Mouse (Mus musculus) lung, postnatal 14 days (tissue): ENCODE measurements around the gene Lipe.

ENCODE experiments used
- DNase-seq: peaks from one replicate; pipeline ENCODE4 v3.0.0; 2021

Gene Lipe

DNA sequence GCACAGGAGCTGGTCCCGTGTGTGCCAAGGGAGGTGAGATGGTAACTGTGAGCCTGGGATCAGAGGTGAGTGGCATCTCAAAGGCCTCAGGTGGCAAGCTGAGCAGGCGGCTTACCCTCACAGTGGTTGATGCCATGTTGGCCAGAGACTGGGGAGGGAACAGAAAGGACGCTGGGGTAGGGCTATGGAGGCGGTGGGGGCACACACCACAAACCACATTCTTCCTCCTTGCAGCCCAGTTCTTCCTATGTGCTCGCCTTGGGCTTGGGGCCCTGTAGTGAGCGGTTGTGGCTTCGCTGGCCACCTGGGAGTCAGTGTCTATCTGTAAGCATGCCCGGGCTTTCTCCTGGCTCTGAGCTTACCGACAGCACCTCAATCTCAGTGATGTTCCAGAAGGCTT, 13.7 kb downstream of the Lipe start:
- DNase-seq, result no peak

GRCm38 (mm10) chr7:25384318-25384717, 14.2 kb downstream of the Lipe start:
- DNase-seq, result no peak

GRCm38 (mm10) chr7:25383891-25384290, 14.6 kb downstream of the Lipe start:
- no peak for DNase-seq

- DNase-seq, result no peak
Measured at GRCm38 (mm10) chr7:25383385-25383784, 15.1 kb downstream of the Lipe start.

GRCm38 (mm10) chr7:25382541-25382940, 16.0 kb downstream of the Lipe start:
- DNase-seq, result no peak

GRCm38 (mm10) chr7:25381284-25381680, 17.2 kb downstream of the Lipe start:
- DNase-seq, result no peak

DNA sequence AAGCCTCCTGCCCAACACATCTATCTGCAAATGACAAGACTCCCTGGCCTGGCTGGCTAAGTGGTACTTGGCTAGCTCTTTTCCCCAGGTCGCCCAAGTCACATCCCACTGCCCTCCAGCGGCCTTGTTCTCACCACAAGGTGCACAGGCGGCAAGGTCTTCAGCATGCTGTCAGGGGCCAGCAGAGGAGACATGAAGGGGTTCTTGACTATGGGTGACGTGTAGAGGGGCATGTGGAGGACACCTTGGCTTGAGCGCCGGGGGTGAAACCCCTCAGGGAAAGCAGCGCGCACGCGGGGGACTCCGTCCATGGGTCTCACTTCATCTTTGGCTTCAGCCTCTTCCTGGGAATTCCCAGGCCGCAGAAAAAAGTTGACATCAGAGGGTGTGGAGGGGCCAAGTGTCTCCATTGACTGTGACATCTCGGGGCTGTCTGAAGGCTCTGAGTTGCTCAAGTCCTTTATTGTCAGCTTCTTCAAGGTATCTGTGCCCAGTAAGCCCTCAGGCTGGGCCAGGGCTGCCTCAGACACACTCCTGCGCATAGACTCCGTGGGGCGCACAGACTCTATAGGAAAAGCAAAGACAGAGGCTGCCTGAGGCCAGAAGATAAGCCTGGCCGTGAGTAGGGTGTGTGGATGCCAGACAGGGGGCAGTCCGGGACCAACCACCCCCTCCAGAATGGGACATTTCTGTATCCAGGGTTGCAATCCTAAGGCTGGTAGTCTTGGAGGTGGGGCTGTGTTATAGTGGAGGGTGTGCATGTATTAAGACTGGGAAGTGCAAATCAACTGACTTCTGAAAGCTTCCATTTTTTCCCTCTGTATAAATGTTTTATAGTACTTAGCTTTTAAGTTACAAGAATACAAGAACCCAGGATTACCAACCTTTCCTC, 17.9 kb downstream of the Lipe start:
- DNase-seq, result no peak

DNA sequence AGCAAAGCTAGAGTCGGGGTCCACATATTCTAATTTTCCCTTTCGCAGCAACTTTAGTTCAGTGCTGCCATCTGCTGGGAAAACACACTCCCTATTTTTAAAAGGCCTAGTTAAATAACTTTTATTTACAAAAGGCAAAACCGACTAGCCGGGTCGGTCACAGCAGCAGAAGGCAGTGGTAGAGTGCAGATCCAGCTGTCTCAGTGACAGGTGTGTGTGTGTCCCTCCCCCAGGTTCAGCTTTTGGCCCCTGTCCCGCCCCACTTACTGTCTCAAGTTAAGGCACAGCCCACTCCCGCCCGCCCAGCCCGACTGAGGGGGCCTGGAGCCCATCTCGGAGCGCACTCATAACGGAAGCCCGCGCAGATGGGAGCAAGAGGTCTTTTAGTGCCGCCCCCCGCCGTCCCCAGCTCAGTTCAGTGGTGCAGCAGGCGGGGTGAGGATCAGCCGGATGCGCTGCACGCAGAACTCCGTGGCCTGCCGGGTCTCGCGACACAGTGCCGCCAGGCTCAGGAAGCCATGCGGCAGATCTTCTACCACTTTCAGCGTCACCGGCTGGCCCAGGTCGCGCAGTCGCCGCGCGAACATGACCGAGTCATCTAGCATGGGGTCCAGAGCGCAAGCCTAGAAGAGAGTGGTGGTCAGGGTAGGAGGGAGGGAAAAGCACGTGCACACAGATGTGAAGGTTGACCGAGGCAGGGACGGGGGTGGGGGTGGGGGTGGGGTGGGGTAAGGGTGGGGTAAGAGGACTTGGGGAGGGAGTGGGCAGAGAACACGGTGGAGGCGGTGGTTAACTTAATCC, 18.8 kb downstream of the Lipe start:
- DNase-seq, result peak; percentile 70

DNA sequence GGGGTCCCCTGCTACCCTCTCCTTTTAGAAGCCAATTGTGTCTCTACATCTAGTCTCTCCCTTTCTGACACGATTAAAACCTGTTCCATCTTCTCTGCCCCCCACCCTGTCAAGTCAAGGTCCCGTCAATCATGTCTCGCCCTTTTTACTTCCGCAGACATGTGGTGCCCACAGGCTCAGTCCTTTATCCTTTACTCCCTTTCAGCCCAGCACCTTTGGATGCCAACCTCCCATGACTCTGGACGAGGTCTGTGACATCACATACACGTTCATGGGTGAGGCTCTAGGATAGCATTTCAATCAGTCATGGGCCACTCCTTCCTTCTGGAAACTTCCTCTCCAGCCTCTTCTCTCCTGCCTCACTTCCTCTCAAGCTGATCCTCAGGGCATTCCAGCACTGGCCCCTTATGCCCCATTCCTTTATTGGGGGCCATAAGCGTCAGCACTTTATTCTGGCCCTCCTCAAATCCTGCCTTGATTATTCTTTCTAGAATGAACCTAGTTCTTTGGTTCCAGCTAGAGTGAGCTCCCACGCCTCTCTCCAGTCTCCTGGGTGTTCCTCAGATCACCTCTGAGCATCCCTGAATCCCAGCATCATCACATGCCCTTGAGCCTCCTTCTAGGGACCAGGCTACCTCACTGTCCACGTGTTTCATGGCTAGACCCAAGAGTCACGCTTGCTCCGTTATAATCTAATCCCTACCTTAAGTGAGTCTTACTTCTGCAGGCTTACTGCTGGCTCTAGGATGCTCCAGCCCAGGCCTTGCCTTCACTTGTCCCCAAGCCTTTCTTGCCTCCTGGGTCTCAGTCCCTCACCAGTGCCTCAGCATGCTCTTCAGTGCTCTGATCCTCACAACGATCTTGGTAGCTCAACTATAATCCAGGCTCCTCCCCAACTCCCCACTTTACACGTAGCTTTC, 20.1 kb downstream of the Lipe start:
- DNase-seq, result no peak

GRCm38 (mm10) chr7:25377100-25377700, 21.3 kb downstream of the Lipe start:
- DNase-seq, result no peak

GRCm38 (mm10) chr7:25376556-25376955, 22.0 kb downstream of the Lipe start:
- DNase-seq, result peak; percentile 91

- peak; percentile 53 for DNase-seq
Measured at GRCm38 (mm10) chr7:25372441-25372840, 26.1 kb downstream of the Lipe start.

DNA sequence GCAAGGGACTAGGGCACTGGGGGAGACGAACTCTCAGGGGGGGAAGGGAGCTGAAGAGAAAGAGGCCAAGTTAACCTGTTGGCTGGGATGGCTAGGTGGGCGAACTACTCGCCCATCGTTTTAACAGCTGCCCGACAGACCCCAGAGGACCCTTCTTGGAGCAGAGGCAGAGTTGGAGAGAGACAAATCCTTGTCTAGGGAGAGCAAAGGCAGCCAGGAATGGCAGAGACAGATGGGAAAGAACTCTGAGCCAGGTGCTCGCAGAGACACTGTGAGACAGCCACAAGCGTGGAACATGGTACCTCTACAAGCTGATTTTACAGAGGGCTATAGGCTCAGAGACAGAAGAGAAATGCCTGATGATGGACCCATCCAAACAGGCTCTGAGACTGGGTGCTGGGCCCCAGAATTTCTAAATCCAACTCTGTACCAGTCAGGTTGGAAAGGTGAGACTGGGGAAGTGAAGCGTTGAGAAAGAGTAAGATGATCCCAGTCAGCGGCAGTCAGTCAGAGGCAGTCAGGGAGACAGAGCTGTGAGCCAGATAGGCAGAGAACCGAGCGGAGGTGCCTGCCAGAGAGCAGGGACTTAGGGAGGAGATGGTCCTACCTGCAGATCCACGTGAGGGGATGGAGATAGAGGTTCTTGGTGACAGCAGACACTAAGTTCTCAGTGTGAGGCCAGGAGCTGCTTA, 29.3 kb downstream of the Lipe start, which contains the start of gene Cnfn:
Gene Cnfn (minus strand): TSS at position 667 of the 692 bp plus-strand sequence.
- DNase-seq, result no peak

- no peak for DNase-seq
Measured at GRCm38 (mm10) chr7:25368333-25368732, 30.2 kb downstream of the Lipe start.

GRCm38 (mm10) chr7:25367632-25368293, 30.7 kb downstream of the Lipe start:
- DNase-seq, result peak; percentile 53

GRCm38 (mm10) chr7:25365937-25366625, 32.4 kb downstream of the Lipe start:
- no peak for DNase-seq

- no peak for DNase-seq
Measured at GRCm38 (mm10) chr7:25363632-25364031, 34.9 kb downstream of the Lipe start.

GRCm38 (mm10) chr7:25363151-25363550, 35.4 kb downstream of the Lipe start:
- DNase-seq, result peak; percentile 44

GRCm38 (mm10) chr7:25358721-25359206, 39.7 kb downstream of the Lipe start:
- DNase-seq, result no peak

DNA sequence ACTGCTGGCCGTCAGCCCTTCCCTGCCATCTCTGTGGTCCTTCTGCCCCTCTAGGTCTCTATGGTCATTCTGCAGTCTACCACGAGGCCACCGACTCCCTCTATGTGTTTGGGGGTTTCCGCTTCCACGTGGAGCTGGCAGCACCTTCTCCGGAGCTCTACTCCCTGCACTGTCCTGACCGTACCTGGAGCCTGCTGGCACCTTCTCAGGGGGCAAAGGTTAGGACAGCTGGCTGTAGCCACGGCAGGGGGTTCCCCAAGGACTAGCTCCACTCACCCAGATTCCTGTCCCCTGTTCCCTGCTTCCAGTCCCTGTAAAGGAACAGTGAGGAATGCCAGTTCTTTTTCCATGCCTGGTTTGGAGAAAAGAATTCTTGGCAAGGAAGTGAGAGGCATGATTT, 49.6 kb downstream of the Lipe start:
- DNase-seq, result no peak
